Mouse (Mus musculus) limb, embryonic 14.5 days (tissue): ENCODE measurements around the gene Cys1. TPM values are rescaled to one million over a fixed set of nuclear protein-coding genes. Genes with fewer than 3 reads are reported as not detected.
"Not testable (repeated sequence)": the region's sequence is repeated elsewhere in the genome, so short reads cannot be mapped to it uniquely, and the experiment has no call there.

Experiments
- ATAC-seq: fragments of 200-750 bp; cut with Nextera tagmentation; 2 replicates; pipeline ENCODE4 v1.8.0; 2017; ENCODE audit warnings: low read depth, moderate number of reproducible peaks, moderate TSS enrichment; ENCODE audit not compliant: low FRiP score
- DNase-seq: peaks from one replicate; pipeline ENCODE4 v3.0.0-alpha.2; 2015; ENCODE audit warnings: low spot score
- H3K27ac ChIP-seq: fragments of 300-500 bp; sonication (generic); replicated peaks from 2 replicates; pipeline ENCODE4 v1.5.1; 2014; ENCODE audit warnings: low read depth, mild to moderate bottlenecking, low read length, moderate library complexity, mixed read lengths
- H3K27me3 ChIP-seq: fragments of 300-500 bp; sonication (generic); 2 replicates; pipeline ENCODE4 v1.6.1; 2014; ENCODE audit warnings: low read length, mixed read lengths; ENCODE audit not compliant: control insufficient read depth, insufficient read depth
- H3K36me3 ChIP-seq: fragments of 300-500 bp; sonication (generic); 2 replicates; pipeline ENCODE4 v1.6.1; 2014; ENCODE audit warnings: mild to moderate bottlenecking, low read length, moderate library complexity, mixed read lengths; ENCODE audit not compliant: control insufficient read depth, insufficient read depth
- H3K4me1 ChIP-seq: fragments of 300-500 bp; sonication (generic); 2 replicates; pipeline ENCODE4 v1.6.1; 2014; ENCODE audit warnings: antibody characterized with exemption, low read length, mixed read lengths; ENCODE audit not compliant: control insufficient read depth, insufficient read depth
- H3K4me2 ChIP-seq: fragments of 300-500 bp; sonication (generic); replicated peaks from 2 replicates; pipeline ENCODE4 v1.6.1; 2014; ENCODE audit warnings: low read depth, mild to moderate bottlenecking, low read length, moderate library complexity; ENCODE audit not compliant: severe bottlenecking
- H3K4me3 ChIP-seq: fragments of 300-500 bp; sonication (generic); replicated peaks from 2 replicates; pipeline ENCODE4 v1.5.1; 2014; ENCODE audit warnings: low read length
- H3K9ac ChIP-seq: fragments of 300-500 bp; sonication (generic); 2 replicates; pipeline ENCODE4 v1.6.1; 2014; ENCODE audit warnings: mild to moderate bottlenecking, low read depth, low read length, moderate library complexity; ENCODE audit not compliant: severe bottlenecking
- H3K9me3 ChIP-seq: fragments of 300-500 bp; sonication (generic); 2 replicates; pipeline ENCODE4 v1.6.1; 2016; ENCODE audit warnings: low read length; ENCODE audit not compliant: control insufficient read depth
- POLR2A ChIP-seq: fragments of 200-500 bp; IDR thresholded peaks from 2 replicates; pipeline ENCODE4 v1.8.0; 2012; ENCODE audit warnings: inconsistent platforms, mild to moderate bottlenecking, moderate library complexity, borderline replicate concordance; ENCODE audit not compliant: insufficient read depth, insufficient read length; ENCODE audit errors: extremely low read depth
- WGBS: fragments of 180-500 bp; shearing (Covaris S2); extraction: QIAGEN DNeasy Blood & Tissue Kit; methylation state at CpG from one replicate; pipeline ENCODE4 v1.1.7; 2014; 5-methylcytosine and 5-hydroxymethylcytosine counted together
- polyA plus RNA-seq, 2 experiments: library from polyadenylated mRNA; depleted of rRNA in 1 of 2; stranded (reverse) in 1 of 2; unstranded in 1 of 2; fragments of >200 nt; fragmentation: Nextera tagmentation in 1 of 2; extraction: Ambion mirVana in 1 of 2; gene quantifications; 2 replicates each; pipeline versions ENCODE4 v1.2.1 to v1.2.3; 2012 to 2014

Cys1 gene
- polyA plus RNA-seq, 2 experiments = 8.9 to 11.3 TPM

DNA sequence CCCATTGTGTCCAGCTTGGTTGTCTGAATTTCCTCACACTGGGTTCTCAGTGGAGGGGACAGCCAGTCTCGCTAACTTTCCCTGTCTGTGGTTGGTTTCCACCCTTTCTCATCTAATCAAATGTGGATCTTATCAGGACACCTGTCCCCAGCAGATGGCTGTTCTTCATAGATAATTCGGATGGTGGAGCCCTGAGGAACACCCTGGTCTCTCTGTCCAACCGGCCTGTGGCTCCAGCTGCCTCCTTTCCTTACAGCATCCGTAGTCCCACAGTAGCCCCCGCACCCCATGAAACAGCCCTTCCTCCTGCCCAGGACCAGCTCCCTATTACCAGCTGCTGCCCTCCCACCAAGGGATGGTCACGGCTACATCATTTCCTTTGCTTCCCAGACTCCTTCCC lies 35.7 kb downstream of the Cys1 start:
- Histone ChIP-seq H3K4me2 (no peak overlapping the region), H3K9ac (no peak overlapping the region), H3K36me3 (no peaks in the 10 kb centered on the region), H3K4me3 (no peak overlapping the region), H3K9me3 (no peaks in the 10 kb centered on the region), H3K27me3 (no peaks in the 10 kb centered on the region), H3K4me1 (peaks cover 5% of the 10 kb centered on the region), H3K27ac (no peak overlapping the region)
- DNase-seq (no peak), ATAC-seq (no peak)
- WGBS = 72% methylated on average over 6 of the region's 6 CpGs
- TF ChIP-seq POLR2A = no peak

DNA sequence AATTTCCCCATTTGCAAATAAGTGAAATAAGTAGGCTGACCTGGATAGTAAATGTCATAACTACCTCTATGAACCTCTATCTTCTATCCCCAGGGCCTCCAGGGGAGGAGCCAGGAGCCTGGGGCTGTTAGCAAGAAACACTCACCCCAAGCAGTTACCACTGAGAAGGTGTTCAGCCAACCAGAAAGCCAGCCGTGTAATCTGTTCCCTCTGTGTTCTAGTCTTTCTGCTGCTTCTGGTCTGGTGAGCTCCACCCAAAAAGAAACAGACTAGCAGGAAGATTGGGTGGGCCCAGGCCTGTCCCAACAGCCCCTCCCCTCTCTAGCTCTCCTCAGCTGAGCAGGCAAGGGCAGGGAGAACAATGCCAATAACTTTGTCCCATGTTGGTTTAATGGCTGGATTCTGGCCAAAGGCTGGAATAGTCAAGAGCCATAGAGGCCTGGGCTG lies 37.5 kb downstream of the Cys1 start:
- no peaks in the 10 kb centered on the region for H3K4me1 ChIP-seq
- H3K36me3 ChIP-seq = no peaks in the 10 kb centered on the region
- no peak for TF ChIP-seq POLR2A
- H3K4me2 ChIP-seq = no peak overlapping the region
- no peak overlapping the region for H3K4me3 ChIP-seq
- no peak overlapping the region for H3K27ac ChIP-seq
- no peak overlapping the region for H3K9ac ChIP-seq
- ATAC-seq (0 out of 2 replicates have a peak, but pooled peaks have one; percentile 26), DNase-seq (peak; percentile 4)
- WGBS = 35% methylated on average over 1 of the region's 1 CpGs
- H3K27me3 ChIP-seq = no peaks in the 10 kb centered on the region
- H3K9me3 ChIP-seq = no peaks in the 10 kb centered on the region

DNA sequence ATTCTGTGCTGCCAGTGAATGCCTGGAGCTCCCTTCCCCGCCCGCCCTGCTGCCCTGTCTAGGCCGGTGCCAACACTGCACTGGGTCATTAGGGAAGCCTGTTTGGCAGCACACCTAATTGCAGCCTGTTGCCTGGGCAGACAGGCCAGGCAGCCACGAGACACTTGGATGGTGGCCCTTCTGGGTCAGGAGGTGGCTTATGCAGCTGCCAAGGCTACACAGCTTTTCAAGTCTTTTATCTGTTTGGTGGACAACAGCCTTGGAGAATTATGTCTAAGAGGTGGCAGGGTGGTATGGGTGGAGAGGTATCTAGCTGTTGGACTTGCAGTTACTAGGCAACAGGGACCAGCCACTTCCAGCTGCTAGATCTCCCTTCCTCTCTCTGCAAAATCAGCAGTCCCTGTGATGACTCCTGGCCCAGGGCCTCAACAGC lies 39.2 kb downstream of the Cys1 start:
- Histone ChIP-seq H3K4me3 (no peak overlapping the region), H3K27ac (no peak overlapping the region), H3K9me3 (no peaks in the 10 kb centered on the region), H3K9ac (no peak overlapping the region), H3K4me1 (no peaks in the 10 kb centered on the region), H3K36me3 (no peaks in the 10 kb centered on the region), H3K27me3 (no peaks in the 10 kb centered on the region), H3K4me2 (no peak overlapping the region)
- ATAC-seq = no peak
- no peak for TF ChIP-seq POLR2A
- DNase-seq = no peak
- WGBS = 64% methylated on average over 4 of the region's 4 CpGs

DNA sequence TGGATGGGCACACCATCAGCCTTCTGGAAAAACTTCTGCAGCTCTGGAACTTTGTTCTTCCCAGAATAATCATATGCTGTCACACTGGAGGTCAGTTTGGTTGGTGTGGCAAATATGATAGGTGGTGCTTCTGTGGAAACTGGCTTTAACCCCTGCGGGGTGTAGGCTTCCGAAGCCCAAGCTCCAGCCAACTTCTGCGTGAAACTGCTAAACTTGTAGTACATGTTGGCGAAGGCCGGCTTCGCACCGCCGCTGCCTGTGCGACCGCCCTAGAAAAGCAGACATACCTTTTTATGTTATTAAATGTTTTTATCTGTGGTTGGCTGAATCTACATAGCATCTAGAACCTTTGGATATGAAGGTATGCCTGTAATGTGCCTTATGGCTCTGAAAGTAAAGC lies 42.8 kb downstream of the Cys1 start:
- H3K4me2 ChIP-seq, H3K9ac ChIP-seq, H3K27me3 ChIP-seq, H3K27ac ChIP-seq, H3K4me1 ChIP-seq, H3K4me3 ChIP-seq, H3K9me3 ChIP-seq, DNase-seq, H3K36me3 ChIP-seq, ATAC-seq: not testable (repeated sequence)
- WGBS = 95% methylated on average over 10 of the region's 10 CpGs

DNA sequence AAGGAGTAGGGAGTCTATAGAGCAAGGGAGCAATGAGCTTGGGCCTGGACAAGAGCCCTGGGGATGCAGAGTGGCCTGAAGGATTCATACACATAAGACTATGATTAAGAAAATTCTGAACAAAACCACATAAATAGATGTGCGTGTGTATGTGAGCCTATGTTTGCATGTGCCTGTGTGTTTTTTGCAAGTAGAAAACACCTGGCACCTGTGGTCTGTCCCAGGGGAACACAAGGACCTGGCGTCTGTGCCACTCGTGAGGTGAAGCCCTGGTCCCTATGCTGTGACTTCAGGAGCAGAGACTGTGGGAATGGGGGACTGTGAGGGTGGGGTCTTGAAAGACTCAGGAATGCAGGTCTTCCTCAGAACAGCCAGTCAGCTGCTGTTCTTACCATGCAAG lies 47.0 kb downstream of the Cys1 start:
- TF ChIP-seq POLR2A = no peak
- WGBS = 74% methylated on average over 3 of the region's 3 CpGs
- no peak overlapping the region for H3K27ac ChIP-seq
- H3K9ac ChIP-seq = no peak overlapping the region
- ATAC-seq (no peak), DNase-seq (no peak)
- no peaks in the 10 kb centered on the region for H3K27me3 ChIP-seq
- H3K36me3 ChIP-seq = no peaks in the 10 kb centered on the region
- no peaks in the 10 kb centered on the region for H3K9me3 ChIP-seq
- H3K4me3 ChIP-seq = no peak overlapping the region
- no peak overlapping the region for H3K4me2 ChIP-seq
- no peaks in the 10 kb centered on the region for H3K4me1 ChIP-seq

DNA sequence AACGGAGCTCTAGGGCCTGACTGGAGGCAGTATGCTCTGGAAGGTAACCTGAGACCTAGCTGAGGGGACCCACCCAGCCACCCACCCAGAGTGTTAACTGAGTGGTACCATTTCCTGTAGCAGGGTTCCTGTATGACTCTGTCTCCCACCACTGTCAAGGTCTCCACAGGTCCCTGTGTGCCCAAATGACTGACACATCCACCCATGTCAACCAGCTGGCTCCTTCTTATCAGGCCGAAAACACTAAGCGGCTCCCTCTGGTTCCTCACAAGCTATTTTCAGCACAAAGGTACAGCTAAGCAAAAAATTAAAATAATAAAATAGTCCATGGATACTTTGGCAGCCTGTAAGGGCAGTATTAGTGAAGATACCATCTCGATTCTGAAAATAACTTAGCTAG lies 47.4 kb downstream of the Cys1 start:
- Histone ChIP-seq H3K9me3 (no peaks in the 10 kb centered on the region), H3K36me3 (no peaks in the 10 kb centered on the region), H3K4me3 (no peak overlapping the region), H3K9ac (no peak overlapping the region), H3K4me1 (no peaks in the 10 kb centered on the region), H3K27ac (no peak overlapping the region), H3K27me3 (no peaks in the 10 kb centered on the region), H3K4me2 (no peak overlapping the region)
- ATAC-seq (no peak), DNase-seq (no peak)
- 68% methylated on average over 4 of the region's 4 CpGs for WGBS
- TF ChIP-seq POLR2A = no peak
